Mouse (Mus musculus) embryonic facial prominence, embryonic 11.5 days (tissue): ENCODE measurements around the gene Gm5431. TPM values are rescaled to one million over a fixed set of nuclear protein-coding genes. Genes with fewer than 3 reads are reported as not detected.
"Not testable (repeated sequence)": the region's sequence is repeated elsewhere in the genome, so short reads cannot be mapped to it uniquely, and the experiment has no call there.

Experiments used
- ATAC-seq: fragments of 200-750 bp; cut with Nextera tagmentation; replicated peaks from 2 replicates; pipeline ENCODE4 v1.8.0; 2017; ENCODE audit warnings: low read depth; ENCODE audit not compliant: insufficient number of reproducible peaks, low FRiP score, low TSS enrichment
- DNase-seq: peaks from one replicate; pipeline ENCODE4 v3.0.0-alpha.2; 2015; ENCODE audit warnings: low spot score
- H3K27ac ChIP-seq: fragments of 300-500 bp; sonication (generic); replicated peaks from 2 replicates; pipeline ENCODE4 v1.5.1; 2014; ENCODE audit warnings: mild to moderate bottlenecking, low read depth, low read length, control low read depth
- H3K27me3 ChIP-seq: fragments of 300-500 bp; sonication (generic); 2 replicates; pipeline ENCODE4 v1.6.1; 2014; ENCODE audit warnings: mild to moderate bottlenecking, low read length, moderate library complexity, mixed read lengths; ENCODE audit not compliant: control insufficient read depth, insufficient read depth
- H3K36me3 ChIP-seq: fragments of 300-500 bp; sonication (generic); replicated peaks from 2 replicates; pipeline ENCODE4 v1.6.1; 2014; ENCODE audit warnings: low read depth, mild to moderate bottlenecking, low read length, moderate library complexity, mixed read lengths; ENCODE audit not compliant: control insufficient read depth, insufficient read depth
- H3K4me1 ChIP-seq: fragments of 300-500 bp; sonication (generic); 2 replicates; pipeline ENCODE4 v1.6.1; 2014; ENCODE audit warnings: low read length, mixed read lengths; ENCODE audit not compliant: control insufficient read depth, insufficient read depth
- H3K4me2 ChIP-seq: fragments of 300-500 bp; sonication (generic); 2 replicates; pipeline ENCODE4 v1.6.1; 2014; ENCODE audit warnings: low read depth, mild to moderate bottlenecking, control low read depth, low read length, moderate library complexity
- H3K4me3 ChIP-seq: fragments of 300-500 bp; sonication (generic); 2 replicates; pipeline ENCODE4 v1.5.1; 2014; ENCODE audit warnings: low read depth, low read length, control low read depth
- H3K9ac ChIP-seq: fragments of 300-500 bp; sonication (generic); replicated peaks from 2 replicates; pipeline ENCODE4 v1.6.1; 2014; ENCODE audit warnings: mild to moderate bottlenecking, control low read depth, low read length
- H3K9me3 ChIP-seq: fragments of 300-500 bp; sonication (generic); replicated peaks from 2 replicates; pipeline ENCODE4 v1.6.1; 2016; ENCODE audit warnings: mild to moderate bottlenecking, low read length, inconsistent platforms, mixed read lengths; ENCODE audit not compliant: control insufficient read depth
- whole genome bisulfite sequencing: fragments of 180-500 bp; shearing (Covaris S2); extraction: QIAGEN DNeasy Blood & Tissue Kit; methylation state at CpG from one replicate; pipeline ENCODE4 v1.1.7; 2014; 5-methylcytosine and 5-hydroxymethylcytosine counted together
- polyA plus RNA-seq: library from polyadenylated mRNA; unstranded; fragments of >200 nt; fragmentation: Nextera tagmentation; extraction: Ambion mirVana; gene quantifications from 2 replicates; pipeline ENCODE4 v1.2.1, GENCODE M21; 2014

Gm5431 gene
- 0.11 and 0.26 TPM in 2 replicates for polyA plus RNA-seq

- H3K27me3 ChIP-seq, result no peaks in the 10 kb centered on the region
- H3K4me2 ChIP-seq, result no peak within 1 kb of the TSS
- H3K4me3 ChIP-seq, result no peak within 1 kb of the TSS
- no peak within 1 kb of the TSS for H3K27ac ChIP-seq
- no peaks in the 10 kb centered on the region for H3K9me3 ChIP-seq
- DNase-seq (no peak), ATAC-seq (no peak)
- no peak within 1 kb of the TSS for H3K9ac ChIP-seq
- H3K4me1 ChIP-seq, result no peaks in the 10 kb centered on the region
- WGBS, result 83% methylated on average over 2 of the region's 2 CpGs
- H3K36me3 ChIP-seq, result no peaks in the 10 kb centered on the region
Observed at GRCm38 (mm10) chr11:48902021-48902420, at the start of gene Gm5431. Gene Gm5431, minus strand, starts transcription at chr11:48902214.

DNA sequence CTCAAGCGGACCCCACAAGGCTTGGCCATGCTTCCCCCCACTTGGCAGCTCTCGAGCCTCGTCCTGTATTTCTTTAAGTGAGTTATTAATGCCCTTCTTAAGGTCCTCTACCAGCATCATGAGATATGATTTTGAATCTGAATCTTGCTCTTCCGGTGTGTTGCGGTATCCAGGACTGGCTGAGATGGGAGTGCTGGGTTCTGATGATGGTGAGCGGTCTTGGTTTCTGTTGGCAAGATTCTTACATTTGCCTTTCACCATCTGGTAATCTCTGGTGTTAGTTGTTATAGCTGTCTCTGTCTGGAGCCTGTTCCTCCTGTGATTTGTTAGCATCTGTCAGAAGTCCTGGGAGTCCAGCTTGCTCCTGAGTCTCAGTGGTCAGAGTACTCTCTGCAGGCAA, 44.1 kb upstream of the Gm5431 start, which contains the start of gene Psme2b:
Gene Psme2b, minus strand, starts transcription at position 101 of the 400 bp plus-strand sequence.
- 96% methylated on average over 6 of the region's 6 CpGs for WGBS
- not testable (repeated sequence) for H3K36me3 ChIP-seq, H3K27me3 ChIP-seq

GRCm38 (mm10) chr11:48939286-48939685, 37.3 kb upstream of the Gm5431 start:
- H3K4me2 ChIP-seq, H3K9ac ChIP-seq, H3K4me3 ChIP-seq, H3K27me3 ChIP-seq, H3K36me3 ChIP-seq, ATAC-seq, H3K4me1 ChIP-seq, H3K27ac ChIP-seq, DNase-seq, H3K9me3 ChIP-seq: not testable (repeated sequence)

More for the DNA sequence above, 44.1 kb upstream of the Gm5431 start, which contains the start of gene Psme2b:
- not testable (repeated sequence) for H3K27ac ChIP-seq, H3K9me3 ChIP-seq, ATAC-seq, H3K4me1 ChIP-seq, H3K9ac ChIP-seq, DNase-seq, H3K4me2 ChIP-seq, H3K4me3 ChIP-seq

GRCm38 (mm10) chr11:48935291-48935690, 33.3 kb upstream of the Gm5431 start:
- DNase-seq, result not testable (repeated sequence)
- WGBS, result no CpG with 5 or more reads among the region's 3 CpGs

GRCm38 (mm10) chr11:48933923-48934322, 31.9 kb upstream of the Gm5431 start:
- H3K27me3 ChIP-seq, H3K9me3 ChIP-seq, H3K36me3 ChIP-seq, H3K9ac ChIP-seq, H3K4me2 ChIP-seq, H3K27ac ChIP-seq, H3K4me3 ChIP-seq, DNase-seq, H3K4me1 ChIP-seq, ATAC-seq: not testable (repeated sequence)
- 67% methylated on average over 1 of the region's 1 CpGs for WGBS

More at GRCm38 (mm10) chr11:48935291-48935690, 33.3 kb upstream of the Gm5431 start:
- not testable (repeated sequence) for H3K27ac ChIP-seq, ATAC-seq, H3K9ac ChIP-seq, H3K9me3 ChIP-seq, H3K27me3 ChIP-seq, H3K4me3 ChIP-seq, H3K4me1 ChIP-seq, H3K36me3 ChIP-seq, H3K4me2 ChIP-seq

- not testable (repeated sequence) for H3K36me3 ChIP-seq, H3K9me3 ChIP-seq, ATAC-seq, DNase-seq, H3K9ac ChIP-seq, H3K4me3 ChIP-seq, H3K4me1 ChIP-seq, H3K4me2 ChIP-seq, H3K27me3 ChIP-seq, H3K27ac ChIP-seq
- WGBS, result 77% methylated on average over 1 of the region's 1 CpGs
Observed at GRCm38 (mm10) chr11:48933422-48933821, 31.4 kb upstream of the Gm5431 start.

GRCm38 (mm10) chr11:48928068-48928467, 26.1 kb upstream of the Gm5431 start:
- not testable (repeated sequence) for H3K9ac ChIP-seq, H3K27me3 ChIP-seq, H3K4me3 ChIP-seq, ATAC-seq, H3K27ac ChIP-seq, H3K9me3 ChIP-seq, DNase-seq, H3K36me3 ChIP-seq, H3K4me1 ChIP-seq, H3K4me2 ChIP-seq
- WGBS, result 77% methylated on average over 1 of the region's 1 CpGs

GRCm38 (mm10) chr11:48926437-48926836, 24.4 kb upstream of the Gm5431 start:
- not testable (repeated sequence) for DNase-seq, H3K36me3 ChIP-seq, H3K27ac ChIP-seq, ATAC-seq, H3K9me3 ChIP-seq, H3K4me3 ChIP-seq, H3K4me1 ChIP-seq, H3K9ac ChIP-seq, H3K4me2 ChIP-seq, H3K27me3 ChIP-seq
